Mouse (Mus musculus) limb, embryonic 10.5 days (tissue): ENCODE measurements around the gene Trp53tg5. TPM values are rescaled to one million over a fixed set of nuclear protein-coding genes. Genes with fewer than 3 reads are reported as not detected.

Experiments used
- DNase-seq: peaks from one replicate; pipeline ENCODE4 v3.0.0-alpha.2; 2017; ENCODE audit warnings: low spot score
- H3K27ac ChIP-seq: fragments of 300-500 bp; sonication (generic); 2 replicates; pipeline ENCODE4 v1.5.1; 2016; ENCODE audit warnings: mild to moderate bottlenecking
- H3K27me3 ChIP-seq: fragments of 300-500 bp; sonication (generic); 2 replicates; pipeline ENCODE4 v1.6.1; 2016; ENCODE audit warnings: low read depth, mild to moderate bottlenecking; ENCODE audit not compliant: poor library complexity, severe bottlenecking
- H3K36me3 ChIP-seq: fragments of 300-500 bp; sonication (generic); 2 replicates; pipeline ENCODE4 v1.6.1; 2016; ENCODE audit warnings: mild to moderate bottlenecking, moderate library complexity
- H3K4me1 ChIP-seq: fragments of 300-500 bp; sonication (generic); 2 replicates; pipeline ENCODE4 v1.6.1; 2016
- H3K4me3 ChIP-seq: fragments of 300-500 bp; sonication (generic); 2 replicates; pipeline ENCODE4 v1.5.1; 2016; ENCODE audit warnings: mild to moderate bottlenecking, moderate library complexity
- H3K9me3 ChIP-seq: fragments of 300-500 bp; sonication (generic); replicated peaks from 2 replicates; pipeline ENCODE4 v1.6.1; 2016; ENCODE audit warnings: mild to moderate bottlenecking
- WGBS: fragments of 180-500 bp; shearing (Covaris S2); methylation state at CpG from one replicate; pipeline ENCODE4 v1.1.7; 2016; 5-methylcytosine and 5-hydroxymethylcytosine counted together
- polyA plus RNA-seq: library from polyadenylated mRNA; unstranded; fragments of >200 nt; fragmentation: Nextera tagmentation; extraction: Ambion mirVana; gene quantifications from 2 replicates; pipeline ENCODE4 v1.2.1, GENCODE M21; 2016

Gene Trp53tg5
- polyA plus RNA-seq, 1 experiment from 2014 or later = not detected

GRCm38 (mm10) chr2:164442315-164443050 is 31.0 kb downstream of the Trp53tg5 start:
- 1% methylated on average over 29 of the region's 29 CpGs for WGBS
- no peaks in the 10 kb centered on the region for H3K36me3 ChIP-seq
- peak; percentile 64 for DNase-seq
- peak overlapping the region; percentile 68 for H3K4me3 ChIP-seq
- H3K9me3 ChIP-seq = no peaks in the 10 kb centered on the region
- peak overlapping the region; percentile 88 for H3K27ac ChIP-seq
- H3K27me3 ChIP-seq = peaks cover 48% of the 10 kb centered on the region
- peaks cover 58% of the 10 kb centered on the region for H3K4me1 ChIP-seq

DNA sequence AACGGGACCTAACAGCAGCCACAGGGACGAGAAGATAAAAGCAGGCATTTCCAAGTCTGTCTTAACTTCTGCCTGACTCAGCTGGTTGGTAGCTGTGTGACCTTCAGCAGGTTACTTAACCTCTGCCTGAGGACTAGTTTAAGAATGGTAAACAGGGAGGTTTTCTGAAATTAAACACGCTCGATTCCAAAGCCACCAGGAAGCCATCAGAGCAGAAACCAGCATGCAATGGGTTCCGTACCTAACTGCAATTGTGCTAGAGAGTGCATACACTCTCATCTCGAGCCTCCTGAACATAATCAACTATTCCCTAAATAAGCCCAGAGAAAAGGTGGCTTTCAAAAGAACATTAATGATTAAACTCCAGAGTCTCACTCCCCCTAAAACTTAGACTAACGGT is 31.8 kb downstream of the Trp53tg5 start:
- H3K27me3 ChIP-seq = peaks cover 48% of the 10 kb centered on the region
- no peaks in the 10 kb centered on the region for H3K9me3 ChIP-seq
- WGBS = 33% methylated on average over 7 of the region's 7 CpGs
- peaks cover 66% of the 10 kb centered on the region for H3K4me1 ChIP-seq
- H3K36me3 ChIP-seq = no peaks in the 10 kb centered on the region
- H3K4me3 ChIP-seq = peak overlapping the region; percentile 68
- 0 out of 2 replicates have a peak overlapping the region, but pooled peaks have one; percentile 14 for H3K27ac ChIP-seq
- DNase-seq = no peak

DNA sequence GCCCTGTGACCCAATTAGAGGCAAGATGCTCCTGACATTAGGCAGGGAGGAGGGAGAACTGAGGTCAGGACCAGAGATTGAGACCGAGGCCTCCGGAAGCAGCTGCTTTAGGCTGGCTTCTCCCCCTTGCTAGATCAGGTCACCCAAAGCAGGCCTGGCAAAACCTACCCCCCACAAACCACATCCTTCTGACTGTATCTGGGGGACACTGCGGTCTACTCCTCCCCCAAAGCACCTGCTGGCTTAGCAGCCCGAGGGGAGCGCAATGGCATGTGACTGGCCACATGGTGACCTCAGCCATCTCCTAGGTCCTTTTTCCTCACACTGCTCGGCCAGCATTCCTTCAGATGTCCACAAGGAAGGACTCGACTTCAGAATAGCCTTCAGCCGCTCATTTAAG is 32.4 kb downstream of the Trp53tg5 start:
- Histone ChIP-seq H3K4me1 (peaks cover 72% of the 10 kb centered on the region), H3K4me3 (peak overlapping the region; percentile 68), H3K36me3 (no peaks in the 10 kb centered on the region), H3K27ac (0 out of 2 replicates have a peak overlapping the region, but pooled peaks have one; percentile 14), H3K9me3 (no peaks in the 10 kb centered on the region), H3K27me3 (peaks cover 50% of the 10 kb centered on the region)
- no peak for DNase-seq
- 34% methylated on average over 8 of the region's 8 CpGs for WGBS

- 70% methylated on average over 5 of the region's 5 CpGs for WGBS
- Histone ChIP-seq H3K4me3 (no peak overlapping the region), H3K9me3 (no peaks in the 10 kb centered on the region), H3K36me3 (no peaks in the 10 kb centered on the region), H3K27ac (no peak overlapping the region), H3K27me3 (peaks cover 48% of the 10 kb centered on the region), H3K4me1 (peaks cover 80% of the 10 kb centered on the region)
- no peak for DNase-seq
Measured at GRCm38 (mm10) chr2:164440314-164440713, 33.2 kb downstream of the Trp53tg5 start.

DNA sequence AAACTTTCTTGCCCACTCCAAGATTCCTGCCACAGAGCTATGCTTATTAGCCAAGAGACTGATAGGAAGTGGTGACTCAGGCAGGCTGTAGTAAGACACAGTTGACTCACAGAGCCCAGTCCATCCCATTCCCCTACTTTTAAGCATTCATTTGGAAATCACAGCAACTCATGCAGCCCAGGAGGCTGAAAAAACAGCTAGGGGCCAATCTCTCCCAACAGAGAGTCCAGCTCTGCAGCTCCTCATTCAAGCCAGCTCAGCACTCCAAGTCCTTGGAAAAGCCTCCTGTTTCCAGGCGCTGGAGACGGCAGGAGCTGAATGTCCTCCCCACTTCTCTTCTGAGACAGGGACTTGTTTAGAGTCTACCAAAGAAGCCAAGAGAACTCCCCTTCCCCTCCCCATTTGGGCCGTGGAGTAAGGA is 34.5 kb downstream of the Trp53tg5 start:
- Histone ChIP-seq H3K4me3 (no peak overlapping the region), H3K27ac (no peak overlapping the region), H3K36me3 (no peaks in the 10 kb centered on the region), H3K9me3 (no peaks in the 10 kb centered on the region), H3K27me3 (peaks cover 46% of the 10 kb centered on the region), H3K4me1 (peaks cover 92% of the 10 kb centered on the region)
- 75% methylated on average over 3 of the region's 3 CpGs for WGBS
- no peak for DNase-seq

- Histone ChIP-seq H3K4me3 (no peak overlapping the region), H3K4me1 (peaks cover 87% of the 10 kb centered on the region), H3K36me3 (no peaks in the 10 kb centered on the region), H3K9me3 (no peaks in the 10 kb centered on the region), H3K27ac (no peak overlapping the region), H3K27me3 (peaks cover 46% of the 10 kb centered on the region)
- DNase-seq = no peak
- 56% methylated on average over 8 of the region's 8 CpGs for WGBS
Measured at GRCm38 (mm10) chr2:164438257-164438656, 35.3 kb downstream of the Trp53tg5 start.

GRCm38 (mm10) chr2:164437710-164438109 is 35.8 kb downstream of the Trp53tg5 start:
- DNase-seq = no peak
- WGBS = 68% methylated on average over 6 of the region's 6 CpGs
- Histone ChIP-seq H3K27me3 (peaks cover 46% of the 10 kb centered on the region), H3K27ac (no peak overlapping the region), H3K4me1 (peaks cover 87% of the 10 kb centered on the region), H3K4me3 (no peak overlapping the region), H3K9me3 (no peaks in the 10 kb centered on the region), H3K36me3 (no peaks in the 10 kb centered on the region)

- peaks cover 87% of the 10 kb centered on the region for H3K4me1 ChIP-seq
- peak overlapping the region; percentile 24; the same call in 1 of the 2 replicates for H3K4me3 ChIP-seq
- no peak for DNase-seq
- H3K9me3 ChIP-seq = no peaks in the 10 kb centered on the region
- H3K27me3 ChIP-seq = peaks cover 43% of the 10 kb centered on the region
- no peaks in the 10 kb centered on the region for H3K36me3 ChIP-seq
- WGBS = 41% methylated on average over 3 of the region's 3 CpGs
- peak overlapping the region; percentile 77 for H3K27ac ChIP-seq
Measured at GRCm38 (mm10) chr2:164436961-164437360, 36.6 kb downstream of the Trp53tg5 start.

DNA sequence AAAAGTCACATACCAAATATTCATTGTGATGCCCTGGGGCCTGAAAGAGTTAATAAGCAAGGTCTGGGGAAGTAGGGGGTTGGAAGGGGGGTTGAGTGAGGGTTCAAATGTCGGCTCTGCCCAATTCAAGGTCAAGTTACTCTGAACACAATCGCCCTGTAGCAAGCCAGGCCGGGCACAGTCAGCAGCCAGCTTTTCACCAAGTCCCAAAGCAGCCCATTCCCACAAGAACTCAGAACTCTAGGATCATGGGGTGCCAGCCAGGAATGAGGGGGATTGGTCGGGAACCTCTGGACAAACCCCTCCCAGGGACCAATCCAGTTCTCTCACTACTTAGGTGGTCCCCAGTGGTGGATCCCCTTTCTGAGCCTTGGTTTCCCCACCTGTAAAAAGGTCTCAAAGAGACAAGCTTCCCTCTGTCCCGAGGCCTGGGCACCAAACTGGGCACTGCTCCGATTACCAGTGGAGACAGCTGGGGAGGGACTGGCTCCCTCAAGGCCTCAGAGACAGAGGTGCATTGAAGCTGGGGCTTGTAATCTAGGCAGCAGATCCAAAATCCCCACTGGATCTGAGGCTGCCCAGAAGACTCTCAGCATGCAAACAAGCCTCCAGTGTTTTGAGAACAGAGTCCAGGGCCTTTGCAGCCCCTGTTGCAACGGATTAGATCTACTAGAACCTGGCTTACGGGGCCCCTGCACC is 37.2 kb downstream of the Trp53tg5 start:
- H3K4me3 ChIP-seq = peak overlapping the region; percentile 24
- H3K9me3 ChIP-seq = no peaks in the 10 kb centered on the region
- DNase-seq = no peak
- WGBS = 23% methylated on average over 8 of the region's 8 CpGs
- peaks cover 43% of the 10 kb centered on the region for H3K27me3 ChIP-seq
- H3K4me1 ChIP-seq = peaks cover 87% of the 10 kb centered on the region
- H3K36me3 ChIP-seq = no peaks in the 10 kb centered on the region
- peak overlapping the region; percentile 77 for H3K27ac ChIP-seq

DNA sequence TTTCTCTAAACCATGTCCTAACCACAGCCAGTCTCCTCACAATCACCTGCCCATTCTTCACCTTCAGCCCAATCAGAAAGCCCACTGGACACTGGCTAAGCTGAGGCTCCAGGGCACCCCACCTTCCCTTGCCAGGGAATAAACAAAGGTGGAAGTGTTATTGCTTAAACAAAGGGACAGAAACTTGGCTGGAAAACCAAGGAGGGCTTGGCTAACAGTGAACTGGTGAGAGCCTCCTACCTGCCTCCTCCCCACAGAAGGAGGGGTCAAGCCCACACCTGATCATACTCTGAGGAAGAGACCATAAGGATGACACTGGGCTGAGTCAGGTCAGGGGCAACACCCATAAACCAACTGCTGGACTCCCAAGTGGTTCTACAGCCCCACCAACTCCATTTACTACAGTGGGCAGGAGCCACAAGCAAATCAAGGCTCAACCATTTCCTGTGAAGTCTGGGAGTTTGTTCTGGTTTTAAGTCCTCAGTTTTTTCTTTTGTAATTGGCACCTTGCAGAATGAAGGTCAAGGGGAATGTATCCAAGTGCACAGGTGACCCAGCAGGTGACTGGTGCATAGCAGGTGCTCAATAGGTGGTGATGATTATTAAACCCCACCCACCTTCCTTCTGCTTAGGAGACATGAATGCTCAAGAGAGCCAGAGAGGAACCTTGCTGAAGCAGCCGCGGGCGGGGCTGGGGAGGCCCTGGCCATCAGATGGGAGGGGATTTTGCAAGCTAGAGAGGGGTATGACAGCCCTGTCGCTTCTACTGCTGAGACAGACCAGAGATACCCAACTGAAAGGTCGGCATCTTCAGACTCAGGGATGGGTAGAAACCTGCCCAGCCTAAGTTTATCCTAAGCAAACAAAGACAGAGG is 38.1 kb downstream of the Trp53tg5 start:
- H3K4me1 ChIP-seq = peaks cover 87% of the 10 kb centered on the region
- H3K9me3 ChIP-seq = no peaks in the 10 kb centered on the region
- no peaks in the 10 kb centered on the region for H3K36me3 ChIP-seq
- H3K27me3 ChIP-seq = peaks cover 46% of the 10 kb centered on the region
- no peak overlapping the region for H3K4me3 ChIP-seq
- WGBS = 53% methylated on average over 5 of the region's 5 CpGs
- DNase-seq = no peak
- peak overlapping the region; percentile 54; the same call in 1 of the 2 replicates for H3K27ac ChIP-seq

DNA sequence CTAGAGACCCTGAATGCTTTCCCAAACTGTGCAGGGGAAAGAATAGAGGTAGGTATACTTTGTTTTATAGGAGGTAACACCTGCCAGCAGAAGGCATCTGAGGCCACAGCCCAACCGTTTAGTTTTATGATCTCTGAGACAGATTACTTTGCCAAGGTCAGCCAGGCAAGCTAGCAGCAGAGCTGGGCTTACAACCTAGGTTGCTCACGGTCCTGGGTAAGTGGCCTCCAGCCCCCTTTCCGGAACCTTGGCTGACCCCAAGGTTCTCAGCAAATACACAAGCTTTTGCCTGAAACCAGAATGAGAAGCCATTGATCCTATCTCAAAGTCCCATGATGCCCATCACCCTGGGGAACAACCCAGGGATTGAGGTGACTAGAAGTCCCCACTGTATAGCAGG is 38.8 kb downstream of the Trp53tg5 start:
- H3K36me3 ChIP-seq = no peaks in the 10 kb centered on the region
- WGBS = 58% methylated on average over 3 of the region's 3 CpGs
- H3K4me1 ChIP-seq = peaks cover 84% of the 10 kb centered on the region
- H3K9me3 ChIP-seq = no peaks in the 10 kb centered on the region
- DNase-seq = no peak
- H3K4me3 ChIP-seq = no peak overlapping the region
- no peak overlapping the region for H3K27ac ChIP-seq
- H3K27me3 ChIP-seq = peaks cover 46% of the 10 kb centered on the region

- Histone ChIP-seq H3K36me3 (peaks cover 8% of the 10 kb centered on the region), H3K27me3 (peaks cover 53% of the 10 kb centered on the region), H3K9me3 (no peaks in the 10 kb centered on the region), H3K4me1 (peaks cover 76% of the 10 kb centered on the region), H3K27ac (0 out of 2 replicates have a peak overlapping the region, but pooled peaks have one; percentile 56), H3K4me3 (no peak overlapping the region)
- 79% methylated on average over 9 of the region's 9 CpGs for WGBS
- no peak for DNase-seq
Measured at GRCm38 (mm10) chr2:164433278-164433895, 40.1 kb downstream of the Trp53tg5 start.
